Mouse (Mus musculus) lung, embryonic 15.5 days (tissue): ENCODE measurements at regions not wholly inside any gene's neighbourhood (a gene's known extent, or its start where the extent isn't known, plus 50 kb on each side); places are given as distances from the start of the nearest gene placed in this dataset.

ENCODE experiments used
- ATAC-seq: fragments of 200-750 bp; cut with Nextera tagmentation; 2 replicates; pipeline ENCODE4 v1.8.0; 2017; ENCODE audit warnings: moderate number of reproducible peaks, borderline replicate concordance; ENCODE audit not compliant: low FRiP score, low TSS enrichment; ENCODE audit errors: extremely low read depth
- H3K27ac ChIP-seq: fragments of 300-500 bp; sonication (generic); 2 replicates; pipeline ENCODE4 v1.5.1; 2015; ENCODE audit warnings: moderate library complexity, mild to moderate bottlenecking, inconsistent platforms
- H3K27me3 ChIP-seq: fragments of 300-500 bp; sonication (generic); 2 replicates; pipeline ENCODE4 v1.6.1; 2015; ENCODE audit warnings: inconsistent platforms
- H3K36me3 ChIP-seq: fragments of 300-500 bp; sonication (generic); 2 replicates; pipeline ENCODE4 v1.6.1; 2015; ENCODE audit warnings: inconsistent platforms
- H3K4me1 ChIP-seq: fragments of 300-500 bp; sonication (generic); 2 replicates; pipeline ENCODE4 v1.6.1; 2015; ENCODE audit warnings: inconsistent platforms
- H3K4me2 ChIP-seq: fragments of 300-500 bp; sonication (generic); 2 replicates; pipeline ENCODE4 v1.6.1; 2015; ENCODE audit warnings: inconsistent platforms, mild to moderate bottlenecking, moderate library complexity
- H3K4me3 ChIP-seq: fragments of 300-500 bp; sonication (generic); 2 replicates; pipeline ENCODE4 v1.5.1; 2015; ENCODE audit warnings: mild to moderate bottlenecking, inconsistent platforms
- H3K9ac ChIP-seq: fragments of 300-500 bp; sonication (generic); 2 replicates; pipeline ENCODE4 v1.6.1; 2015; ENCODE audit warnings: inconsistent platforms
- H3K9me3 ChIP-seq: fragments of 300-500 bp; sonication (generic); 2 replicates; pipeline ENCODE4 v1.6.1; 2016; ENCODE audit warnings: inconsistent platforms
- WGBS: fragments of 180-500 bp; shearing (Covaris S2); methylation state at CpG from one replicate; pipeline ENCODE4 v1.1.7; 2015; 5-methylcytosine and 5-hydroxymethylcytosine counted together

DNA sequence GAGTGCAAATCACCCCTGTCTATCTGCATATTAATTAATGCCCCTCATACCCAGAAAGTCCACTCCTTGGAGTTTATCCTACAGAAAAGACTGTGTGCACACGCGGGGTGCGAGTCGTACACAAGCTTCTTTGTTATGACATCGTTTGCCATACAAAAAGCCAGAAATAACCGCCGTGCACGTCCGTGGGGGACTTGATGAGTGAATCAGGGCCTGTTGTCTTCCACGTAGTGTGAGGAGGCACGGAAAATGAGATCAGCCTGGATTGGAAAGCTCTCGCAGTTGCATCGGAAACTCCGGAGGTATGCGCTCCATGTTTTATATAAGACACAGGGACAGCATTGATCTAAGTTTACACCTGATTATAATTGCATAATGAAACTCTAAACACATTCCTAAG, 120.3 kb downstream of the Etnk1 start:
- WGBS, result 88% methylated on average over 15 of the region's 15 CpGs
- Histone ChIP-seq H3K4me3 (no peak overlapping the region), H3K4me2 (no peak overlapping the region), H3K4me1 (no peaks in the 10 kb centered on the region), H3K9ac (no peak overlapping the region), H3K9me3 (no peaks in the 10 kb centered on the region), H3K36me3 (no peaks in the 10 kb centered on the region), H3K27ac (no peak overlapping the region), H3K27me3 (no peaks in the 10 kb centered on the region)
- ATAC-seq, result no peak

DNA sequence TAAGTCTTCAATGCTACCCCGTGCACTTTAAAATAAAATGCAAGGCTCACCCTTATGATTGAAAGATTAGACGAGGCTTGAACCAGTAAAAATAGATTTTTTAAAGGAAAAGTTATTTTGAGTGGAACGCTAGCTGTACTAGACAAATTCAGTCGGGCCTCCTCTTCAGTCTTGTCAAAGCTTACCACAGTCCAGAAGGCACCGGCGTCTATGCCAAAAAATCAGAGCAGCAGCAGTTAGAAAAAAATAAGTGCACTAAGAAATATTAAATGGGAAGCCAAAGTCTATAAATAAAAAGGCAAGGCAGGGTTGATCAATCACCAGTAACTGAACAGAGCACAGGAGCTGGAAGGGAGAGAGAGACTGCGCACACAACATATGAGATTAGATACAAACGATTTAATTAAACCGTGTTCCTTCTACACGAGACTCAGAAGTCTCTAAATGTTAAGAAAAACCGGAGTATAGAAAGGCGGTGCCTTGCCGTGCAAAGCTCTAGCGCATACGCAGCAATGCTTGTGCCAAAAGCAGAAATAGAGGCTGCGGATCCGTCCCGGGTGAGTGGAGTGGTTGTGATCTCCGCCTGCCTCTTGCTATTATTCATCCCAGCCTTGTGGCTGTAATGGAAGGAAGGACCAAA, 121.6 kb downstream of the Etnk1 start:
- no peak for ATAC-seq
- Histone ChIP-seq H3K27me3 (no peaks in the 10 kb centered on the region), H3K9ac (no peak overlapping the region), H3K4me1 (0 out of 2 replicates have a peak, but pooled peaks cover 8% of the 10 kb centered on the region), H3K36me3 (no peaks in the 10 kb centered on the region), H3K9me3 (no peaks in the 10 kb centered on the region), H3K4me2 (no peak overlapping the region), H3K4me3 (no peak overlapping the region), H3K27ac (no peak overlapping the region)
- WGBS, result 72% methylated on average over 19 of the region's 19 CpGs

DNA sequence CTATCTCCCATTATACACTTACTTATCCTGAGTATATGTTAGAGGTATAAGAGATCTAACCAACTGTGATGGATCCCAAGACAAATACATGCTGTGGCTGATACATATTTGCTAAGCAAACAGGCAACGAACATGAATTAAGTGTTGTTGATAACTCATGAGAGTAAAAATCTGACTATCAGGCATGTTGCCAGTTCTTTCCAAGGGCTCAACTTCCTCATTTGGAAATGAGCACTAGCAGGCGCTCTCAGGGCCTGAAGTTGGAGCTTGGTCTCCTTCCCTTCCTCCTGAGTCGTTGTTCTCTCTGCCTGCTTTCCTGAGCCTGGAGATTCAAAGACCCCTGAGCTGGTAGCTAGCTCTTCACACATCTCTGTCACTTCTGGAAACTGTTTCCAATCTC, 126.6 kb downstream of the Etnk1 start:
- H3K27ac ChIP-seq, result no peak overlapping the region
- H3K27me3 ChIP-seq, result no peaks in the 10 kb centered on the region
- 0 out of 2 replicates have a peak, but pooled peaks cover 10% of the 10 kb centered on the region for H3K4me1 ChIP-seq
- H3K9ac ChIP-seq, result no peak overlapping the region
- ATAC-seq, result peak; percentile 42; the same call in 1 of the 2 replicates
- no peaks in the 10 kb centered on the region for H3K36me3 ChIP-seq
- H3K4me3 ChIP-seq, result no peak overlapping the region
- no peaks in the 10 kb centered on the region for H3K9me3 ChIP-seq
- no peak overlapping the region for H3K4me2 ChIP-seq
- 37% methylated on average over 3 of the region's 3 CpGs for WGBS

DNA sequence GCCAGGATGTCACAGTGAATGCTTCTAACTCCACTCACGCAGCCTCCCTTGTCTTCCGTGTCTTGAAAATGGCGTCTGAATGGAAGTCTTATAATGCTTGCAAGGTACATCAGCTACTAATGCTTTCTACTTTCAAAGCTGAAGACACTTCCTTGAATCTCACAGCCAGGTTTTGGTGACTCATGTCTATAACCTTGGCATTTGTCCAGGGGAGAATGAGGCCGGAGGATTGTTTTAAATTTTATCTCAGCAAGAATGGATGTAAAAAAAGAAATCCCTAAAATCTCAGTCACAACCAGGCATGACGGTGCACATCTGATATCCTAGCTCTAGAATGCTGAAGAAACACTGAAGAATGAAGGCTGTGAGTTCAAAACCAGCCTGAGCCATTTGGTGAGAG, 131.4 kb downstream of the Etnk1 start:
- Histone ChIP-seq H3K4me3 (no peak overlapping the region), H3K9me3 (no peaks in the 10 kb centered on the region), H3K27me3 (no peaks in the 10 kb centered on the region), H3K4me2 (no peak overlapping the region), H3K4me1 (0 out of 2 replicates have a peak, but pooled peaks cover 4% of the 10 kb centered on the region), H3K36me3 (no peaks in the 10 kb centered on the region), H3K9ac (no peak overlapping the region), H3K27ac (no peak overlapping the region)
- WGBS, result 80% methylated on average over 5 of the region's 5 CpGs
- ATAC-seq, result no peak

DNA sequence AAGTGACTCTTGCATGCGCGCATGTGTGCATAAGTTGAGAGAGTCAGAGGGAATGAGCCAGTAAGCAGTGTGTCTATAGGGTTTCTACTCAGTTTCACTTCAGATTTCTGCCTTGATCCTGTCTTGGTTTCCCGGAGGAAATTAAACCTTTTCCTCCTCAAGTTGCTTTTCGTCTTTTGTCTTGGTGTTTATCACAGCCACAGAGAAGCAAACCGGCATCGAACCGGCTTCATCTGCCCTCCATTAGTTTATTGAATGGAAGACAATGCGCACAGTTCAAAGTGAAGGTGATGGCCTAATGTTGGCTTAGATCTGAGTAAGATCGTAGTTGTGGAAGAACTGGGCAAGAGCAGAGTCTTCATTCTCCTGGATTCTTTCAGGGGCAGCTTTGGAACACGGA, 134.4 kb downstream of the Etnk1 start:
- H3K27ac ChIP-seq, result no peak overlapping the region
- no peak overlapping the region for H3K9ac ChIP-seq
- no peak overlapping the region for H3K4me2 ChIP-seq
- WGBS, result 94% methylated on average over 10 of the region's 10 CpGs
- H3K4me3 ChIP-seq, result no peak overlapping the region
- no peaks in the 10 kb centered on the region for H3K36me3 ChIP-seq
- H3K4me1 ChIP-seq, result no peaks in the 10 kb centered on the region
- H3K27me3 ChIP-seq, result no peaks in the 10 kb centered on the region
- no peak for ATAC-seq
- H3K9me3 ChIP-seq, result no peaks in the 10 kb centered on the region

DNA sequence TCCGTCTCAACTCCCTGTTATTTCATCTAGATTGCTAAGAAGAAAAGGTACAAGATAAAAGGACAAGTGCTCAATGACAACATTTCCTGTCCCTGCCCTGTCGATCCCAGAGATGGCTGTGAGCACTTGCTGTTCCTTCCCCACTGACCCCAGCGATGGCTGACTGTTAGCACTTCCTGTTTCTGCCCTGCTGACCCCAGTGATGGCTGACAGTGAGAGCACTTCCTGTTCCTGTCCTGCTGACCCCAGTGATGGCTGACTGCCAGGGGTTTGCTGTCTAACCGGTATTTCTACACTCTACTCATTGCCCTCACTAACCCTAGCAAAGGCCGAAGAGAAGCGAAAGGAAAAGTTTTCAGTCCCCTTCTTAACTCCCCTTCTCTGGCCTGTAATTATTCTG, 140.3 kb downstream of the Etnk1 start:
- WGBS, result 26% methylated on average over 6 of the region's 6 CpGs

DNA sequence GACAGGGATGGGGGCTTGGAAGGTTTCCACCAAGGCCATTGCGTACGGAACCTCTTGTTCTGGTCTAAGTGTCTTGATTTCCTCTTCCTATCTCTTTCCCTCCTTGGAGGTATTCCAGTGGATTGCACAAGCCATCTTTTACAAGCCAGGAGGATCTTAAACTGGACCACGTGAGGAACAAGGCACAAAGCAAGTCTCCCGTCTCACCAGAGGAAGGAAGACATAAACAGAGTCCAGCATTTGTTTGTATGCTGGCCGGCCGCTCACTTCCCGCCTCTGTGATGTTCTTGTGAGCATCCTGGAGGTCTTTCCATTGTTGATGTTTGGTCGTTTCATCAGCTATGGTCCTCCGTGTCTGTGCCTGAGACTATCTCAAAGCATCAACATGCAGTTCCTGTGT, 148.8 kb downstream of the Etnk1 start:
- Histone ChIP-seq H3K9me3 (no peaks in the 10 kb centered on the region), H3K36me3 (no peaks in the 10 kb centered on the region), H3K4me3 (no peak overlapping the region), H3K9ac (no peak overlapping the region), H3K27me3 (no peaks in the 10 kb centered on the region), H3K27ac (no peak overlapping the region), H3K4me2 (no peak overlapping the region), H3K4me1 (0 out of 2 replicates have a peak, but pooled peaks cover 4% of the 10 kb centered on the region)
- peak; percentile 91 for ATAC-seq
- 31% methylated on average over 9 of the region's 9 CpGs for WGBS

More for the DNA sequence above, 140.3 kb downstream of the Etnk1 start:
- ATAC-seq, result peak; percentile 52; the same call in 1 of the 2 replicates
- Histone ChIP-seq H3K4me1 (no peaks in the 10 kb centered on the region; the same call in 1 of the 2 replicates), H3K27me3 (no peaks in the 10 kb centered on the region), H3K9me3 (no peaks in the 10 kb centered on the region), H3K9ac (no peak overlapping the region), H3K4me3 (no peak overlapping the region), H3K27ac (0 out of 2 replicates have a peak overlapping the region, but pooled peaks have one; percentile 7), H3K4me2 (no peak overlapping the region), H3K36me3 (no peaks in the 10 kb centered on the region)

DNA sequence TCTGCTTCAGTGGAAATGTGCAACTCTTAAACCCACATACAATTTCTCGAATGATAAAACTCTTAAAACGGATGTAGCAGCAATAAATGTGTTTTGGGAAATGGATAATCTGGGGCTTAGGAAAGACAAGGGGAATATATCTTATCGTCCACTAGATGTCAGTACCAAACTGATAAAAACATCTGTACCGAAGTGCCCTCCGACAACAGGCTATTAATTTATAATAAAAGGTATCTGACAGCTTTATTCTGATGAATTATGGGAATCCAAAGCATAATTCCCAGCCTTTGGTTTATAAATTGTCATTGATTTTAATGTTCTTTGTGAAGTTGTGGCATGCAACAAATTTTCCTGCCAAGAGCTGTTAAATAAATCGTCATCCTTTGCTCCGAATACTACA, 153.4 kb downstream of the Etnk1 start:
- ATAC-seq, result no peak
- no peak overlapping the region for H3K4me3 ChIP-seq
- no peaks in the 10 kb centered on the region for H3K4me1 ChIP-seq
- WGBS, result 32% methylated on average over 7 of the region's 7 CpGs
- no peaks in the 10 kb centered on the region for H3K36me3 ChIP-seq
- H3K4me2 ChIP-seq, result no peak overlapping the region
- H3K27me3 ChIP-seq, result no peaks in the 10 kb centered on the region
- H3K27ac ChIP-seq, result no peak overlapping the region
- no peaks in the 10 kb centered on the region for H3K9me3 ChIP-seq
- H3K9ac ChIP-seq, result no peak overlapping the region

DNA sequence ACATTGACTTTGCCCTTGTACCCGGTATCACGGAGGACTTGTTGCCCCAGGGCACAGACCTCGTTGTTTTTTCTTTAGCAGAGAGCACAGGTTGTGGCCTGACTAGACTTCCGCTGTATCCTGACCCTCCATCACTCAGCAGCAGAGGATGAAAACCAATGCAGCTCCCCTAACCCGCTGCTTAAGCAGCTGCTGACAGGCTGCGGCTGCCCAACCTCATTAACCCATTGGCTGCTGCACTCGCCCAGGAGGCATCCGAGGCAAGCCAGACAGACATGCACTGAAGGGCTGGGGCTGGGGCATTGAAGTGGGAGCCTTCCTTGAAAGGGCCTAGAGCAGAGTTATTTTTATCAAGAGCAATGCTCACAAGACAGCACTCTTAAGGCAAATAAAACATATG, 157.6 kb downstream of the Etnk1 start:
- 21% methylated on average over 8 of the region's 8 CpGs for WGBS
- no peak for ATAC-seq
- H3K4me1 ChIP-seq, result no peaks in the 10 kb centered on the region
- H3K4me3 ChIP-seq, result no peak overlapping the region
- no peak overlapping the region for H3K27ac ChIP-seq
- H3K36me3 ChIP-seq, result no peaks in the 10 kb centered on the region
- no peak overlapping the region for H3K9ac ChIP-seq
- no peaks in the 10 kb centered on the region for H3K27me3 ChIP-seq
- no peak overlapping the region for H3K4me2 ChIP-seq
- no peaks in the 10 kb centered on the region for H3K9me3 ChIP-seq

DNA sequence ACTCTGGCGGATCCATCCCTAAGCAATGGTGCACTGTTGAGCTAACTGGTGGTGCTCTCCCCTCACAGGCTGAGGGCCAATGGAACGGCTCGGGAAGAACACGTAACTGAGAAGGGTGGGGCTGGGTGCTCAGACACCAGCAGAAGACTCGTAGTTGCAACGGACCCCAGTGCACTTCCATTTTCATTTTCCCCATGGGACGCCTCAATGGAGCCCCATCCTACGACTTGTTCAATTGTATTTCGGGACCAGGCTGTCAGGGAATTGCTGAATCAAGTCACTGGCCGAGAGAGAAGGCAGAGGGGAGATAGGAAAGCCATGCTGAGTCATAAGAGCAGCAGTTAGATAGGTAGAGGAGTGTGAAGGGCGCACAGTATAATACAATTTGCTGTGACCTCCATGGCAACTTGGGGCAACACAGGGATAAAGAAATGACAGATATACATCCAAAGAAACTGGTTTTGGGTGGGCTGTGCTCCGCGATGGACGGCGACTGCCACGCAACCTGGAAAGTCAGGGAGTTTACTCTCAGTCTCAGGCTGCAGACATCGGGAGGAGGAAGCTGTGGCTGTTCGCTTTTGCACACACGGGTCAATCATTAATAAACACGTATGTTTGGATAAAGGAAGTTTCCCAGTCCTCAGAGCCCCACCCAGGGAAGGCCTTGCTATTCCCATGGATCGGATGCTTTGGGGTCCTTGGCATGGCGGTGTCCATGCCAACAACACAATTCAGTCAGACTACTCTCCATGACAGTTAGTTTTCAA, 160.1 kb downstream of the Etnk1 start:
- Histone ChIP-seq H3K4me1 (no peaks in the 10 kb centered on the region), H3K27ac (no peak overlapping the region), H3K36me3 (no peaks in the 10 kb centered on the region), H3K4me2 (peak overlapping the region; percentile 22; the same call in 1 of the 2 replicates), H3K9ac (no peak overlapping the region), H3K27me3 (no peaks in the 10 kb centered on the region), H3K9me3 (no peaks in the 10 kb centered on the region), H3K4me3 (peak overlapping the region; percentile 20)
- WGBS, result 72% methylated on average over 22 of the region's 22 CpGs
- ATAC-seq, result no peak

DNA sequence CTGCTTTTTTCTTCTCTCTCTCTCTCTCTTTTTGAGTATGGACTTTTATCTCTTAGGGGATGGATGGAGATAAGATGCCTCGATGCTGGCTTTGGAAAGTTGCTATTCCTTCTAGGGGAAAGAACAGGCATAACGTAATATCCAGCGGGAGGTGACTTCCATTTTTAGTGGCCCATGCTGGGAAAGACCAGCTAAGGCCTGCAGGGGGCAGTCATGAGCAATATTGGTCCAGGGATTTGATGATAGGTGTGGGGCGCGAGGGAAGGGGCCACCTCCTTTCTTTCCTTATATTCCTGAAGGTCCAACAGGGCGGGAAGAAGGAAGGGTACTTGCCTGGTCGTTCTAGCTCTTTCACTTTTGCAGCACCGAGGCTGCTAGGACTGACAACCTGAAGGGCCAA, 160.8 kb downstream of the Etnk1 start:
- no peaks in the 10 kb centered on the region for H3K27me3 ChIP-seq
- H3K4me1 ChIP-seq, result no peaks in the 10 kb centered on the region
- 83% methylated on average over 8 of the region's 8 CpGs for WGBS
- H3K27ac ChIP-seq, result no peak overlapping the region
- H3K9me3 ChIP-seq, result no peaks in the 10 kb centered on the region
- no peaks in the 10 kb centered on the region for H3K36me3 ChIP-seq
- ATAC-seq, result no peak
- no peak overlapping the region for H3K9ac ChIP-seq
- H3K4me3 ChIP-seq, result no peak overlapping the region
- H3K4me2 ChIP-seq, result no peak overlapping the region

DNA sequence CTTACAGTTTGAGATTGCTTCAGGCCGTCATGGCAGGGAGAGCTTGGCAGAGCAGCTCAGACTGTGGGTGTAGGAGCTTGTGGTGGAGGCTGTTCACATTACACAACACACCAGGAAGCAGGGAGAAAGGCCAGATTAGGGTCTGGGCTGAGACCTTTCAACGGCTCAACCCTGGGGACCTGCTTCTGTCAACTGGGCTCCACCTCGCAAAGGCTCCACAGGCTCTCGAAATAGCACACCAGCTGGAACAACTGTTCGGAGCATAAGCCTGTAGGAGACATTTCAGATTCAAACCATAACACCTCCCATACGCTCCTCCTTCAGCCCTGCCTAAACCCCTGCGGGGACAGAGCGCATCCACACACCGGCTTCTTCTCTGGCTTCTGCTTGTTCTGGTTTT, 161.2 kb downstream of the Etnk1 start:
- Histone ChIP-seq H3K9ac (no peak overlapping the region), H3K36me3 (no peaks in the 10 kb centered on the region), H3K27me3 (no peaks in the 10 kb centered on the region), H3K4me2 (no peak overlapping the region), H3K4me3 (no peak overlapping the region), H3K4me1 (no peaks in the 10 kb centered on the region), H3K9me3 (no peaks in the 10 kb centered on the region), H3K27ac (no peak overlapping the region)
- ATAC-seq, result no peak
- 90% methylated on average over 9 of the region's 9 CpGs for WGBS
